Mouse (Mus musculus) granulocyte monocyte progenitor cell, adult 5-6 weeks (primary cell): ENCODE measurements around the gene Lrrtm4. TPM values are rescaled to one million over a fixed set of nuclear protein-coding genes. Genes with fewer than 3 reads are reported as not detected.
A peak's percentile ranks its signal among the peaks of the same experiment; 100 is the strongest.

Experiments
- ATAC-seq: replicated peaks from 2 replicates; pipeline ENCODE4 v1.8.0; 2016; ENCODE audit warnings: mild to moderate bottlenecking, moderate TSS enrichment, inconsistent platforms; ENCODE audit not compliant: poor library complexity, severe bottlenecking
- total RNA-seq, 2 experiments: library from RNA; stranded (forward) in 1 of 2; stranded (reverse) in 1 of 2; fragments of 200-712, 200-1000 nt in 1 of 2; fragments of >200 nt in 1 of 2; fragmentation: Nextera tagmentation in 1 of 2; gene quantifications; 2 replicates each; pipeline ENCODE4 v1.2.3; 2014 to 2017

Gene Lrrtm4
- total RNA-seq, 2 experiments from 2014 or later = not detected

GRCm38 (mm10) chr6:80625509-80625908 lies 606.8 kb downstream of the Lrrtm4 start:
- ATAC-seq = no peak

- no peak for ATAC-seq
Measured at GRCm38 (mm10) chr6:80662729-80663128, 644.1 kb downstream of the Lrrtm4 start.

DNA sequence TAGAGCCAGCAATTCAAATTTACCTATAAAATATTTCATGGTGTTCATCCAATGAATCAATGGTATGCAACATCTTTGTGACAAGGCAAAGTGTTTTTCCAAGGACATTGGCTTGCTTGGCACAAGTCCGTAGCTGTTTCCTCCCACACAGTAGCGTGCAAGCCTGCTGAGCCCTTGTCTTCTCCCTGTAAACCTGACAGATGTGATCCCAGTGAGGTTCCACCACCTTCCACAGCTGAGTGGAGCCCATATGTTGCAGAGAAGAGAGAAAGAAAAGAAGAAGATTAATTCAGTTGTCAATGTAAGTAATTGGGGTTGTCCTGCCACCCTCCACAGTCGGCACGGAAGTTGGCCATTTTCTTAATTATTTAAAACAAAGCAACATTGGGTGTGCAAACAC lies 645.4 kb downstream of the Lrrtm4 start:
- ATAC-seq = no peak

DNA sequence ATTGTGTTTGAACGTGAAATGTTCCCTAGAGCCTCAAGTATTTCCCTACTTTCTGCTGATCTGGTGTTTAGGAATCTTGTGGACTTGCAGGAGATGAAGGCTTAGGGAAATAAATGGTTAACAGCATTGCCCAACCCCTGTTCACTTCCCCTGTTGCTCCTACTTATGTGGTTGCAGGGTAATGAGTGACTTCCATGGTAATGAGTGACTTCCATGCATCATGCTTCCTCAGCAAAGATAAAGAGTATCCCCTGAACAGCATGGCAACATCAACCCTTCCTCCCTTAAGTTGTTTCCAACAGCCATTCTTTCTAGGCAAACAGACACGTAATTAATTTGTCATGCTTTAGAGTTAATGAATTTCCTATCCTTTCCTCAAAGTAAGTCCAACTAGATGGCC lies 685.5 kb downstream of the Lrrtm4 start:
- ATAC-seq = no peak

- ATAC-seq = no peak
Measured at GRCm38 (mm10) chr6:80720468-80720867, 701.8 kb downstream of the Lrrtm4 start.

DNA sequence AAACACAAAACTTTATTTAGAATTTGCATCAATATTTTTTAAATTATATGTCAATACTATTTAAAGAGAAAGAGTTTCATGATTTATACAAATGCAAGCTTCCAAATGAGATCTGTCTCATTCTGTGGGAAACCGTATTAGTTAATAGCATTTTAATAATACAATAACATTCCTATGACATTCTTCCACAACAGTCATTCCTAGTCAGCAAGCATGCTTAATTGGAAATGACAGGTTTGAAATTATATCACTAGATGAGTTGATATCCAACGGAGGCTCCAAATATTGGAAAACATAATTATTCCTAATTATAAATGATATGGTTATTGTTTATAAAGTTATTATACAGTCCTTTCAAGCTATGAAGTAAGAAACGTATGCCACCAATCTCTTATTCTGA lies 714.7 kb downstream of the Lrrtm4 start:
- no peak for ATAC-seq

DNA sequence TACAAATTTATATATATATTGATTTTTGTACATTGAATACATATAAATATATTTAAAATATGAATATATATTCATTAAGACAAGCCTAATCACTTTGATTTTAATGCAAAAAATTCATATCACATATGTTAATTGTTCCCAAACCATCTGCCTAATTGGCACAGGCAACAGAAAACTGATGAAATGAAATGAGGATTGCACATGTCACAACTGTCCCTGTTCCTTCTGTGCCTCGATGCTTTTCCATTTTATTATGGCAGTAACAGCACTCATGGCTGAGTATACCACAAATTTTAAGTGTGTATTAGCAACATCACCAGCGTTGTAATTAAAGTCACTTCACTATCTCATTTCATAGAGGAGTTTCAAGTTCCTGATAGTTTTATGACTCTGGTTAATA lies 732.1 kb downstream of the Lrrtm4 start:
- no peak for ATAC-seq

DNA sequence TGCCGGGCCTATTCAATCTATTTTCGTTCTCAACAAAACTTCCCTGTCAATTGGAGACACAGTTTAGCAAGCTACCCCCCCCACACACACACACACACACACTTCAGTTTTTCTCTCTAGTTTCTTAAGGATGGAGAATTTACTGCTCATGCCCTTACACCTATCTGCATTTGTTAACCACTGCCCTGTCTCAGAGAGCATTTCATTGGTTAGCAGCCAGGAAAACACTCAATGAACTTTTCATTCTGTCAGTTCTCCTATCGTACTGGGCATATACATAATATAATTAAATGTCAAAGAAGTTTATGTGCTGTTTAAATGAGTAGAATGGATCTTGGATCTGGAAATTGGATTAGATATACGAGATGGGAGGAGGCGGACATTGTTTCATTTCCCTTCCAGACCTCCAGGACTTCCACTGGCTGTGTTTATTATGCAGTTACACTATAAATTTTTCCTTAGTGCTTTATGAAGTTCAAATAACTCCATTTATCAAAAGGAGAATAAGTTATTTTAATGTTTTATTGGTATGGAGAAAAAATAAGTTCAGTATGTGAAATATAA lies 742.0 kb downstream of the Lrrtm4 start:
- no peak for ATAC-seq

DNA sequence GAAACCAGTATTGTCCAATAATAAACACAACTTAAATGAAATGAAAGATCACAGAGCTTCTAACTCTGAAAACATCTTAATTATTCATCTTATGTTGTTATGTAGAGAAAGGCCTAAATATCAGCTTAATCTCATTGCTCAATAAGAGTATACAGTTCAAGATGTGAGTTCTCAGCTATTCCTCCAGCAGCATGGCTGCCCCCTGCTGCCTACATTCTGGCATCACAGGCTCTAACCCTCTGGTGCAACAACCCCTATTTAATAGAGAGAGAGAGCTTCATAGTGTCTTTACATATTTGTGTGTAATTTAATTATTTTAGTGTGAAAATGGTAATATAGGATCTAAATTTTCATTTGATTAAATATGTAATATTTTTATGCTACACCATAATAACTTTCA lies 767.6 kb downstream of the Lrrtm4 start:
- 0 out of 2 replicates have a peak, but pooled peaks have one; percentile 44 for ATAC-seq

DNA sequence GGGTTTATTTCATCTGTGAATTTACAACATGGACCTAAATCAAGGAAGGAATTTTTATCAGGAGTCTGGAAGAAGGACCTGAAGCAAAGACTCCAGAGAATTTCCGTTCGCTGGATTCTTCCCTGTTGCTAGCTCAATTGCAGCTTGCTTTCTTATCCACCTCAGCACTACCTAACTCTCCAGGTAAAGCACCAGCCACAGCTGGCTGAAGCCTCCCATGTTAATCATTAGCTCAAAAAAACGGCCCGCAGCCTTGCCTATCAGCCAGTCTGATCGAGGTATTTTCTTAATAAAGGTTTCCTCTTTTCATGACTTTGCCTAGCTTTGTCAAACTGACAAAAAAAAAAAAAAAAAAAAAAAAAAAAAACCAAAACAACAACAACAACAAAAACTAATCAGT lies 805.1 kb downstream of the Lrrtm4 start:
- ATAC-seq = no peak

GRCm38 (mm10) chr6:80839784-80840183 lies 821.1 kb downstream of the Lrrtm4 start:
- ATAC-seq = no peak

- no peak for ATAC-seq
Measured at GRCm38 (mm10) chr6:80845294-80845693, 826.6 kb downstream of the Lrrtm4 start.

GRCm38 (mm10) chr6:80856910-80857543 lies 838.4 kb downstream of the Lrrtm4 start:
- no peak for ATAC-seq

Other genes starting within 250 kb of the Lrrtm4 start
- gene Gm20594, start 201.0 kb upstream of the Lrrtm4 start, total RNA-seq (2014; fragmentation: Nextera tagmentation) = not detected in 2 replicates
- gene Gm20594, start 201.0 kb upstream of the Lrrtm4 start, total RNA-seq (2017) = not detected in 2 replicates